Mouse (Mus musculus) ovary, postnatal 14 days (tissue): ENCODE results near the gene D930020B18Rik.

Experiments used
- DNase-seq: peaks from one replicate; pipeline ENCODE4 v3.0.0; 2022; ENCODE audit warnings: low spot score

The D930020B18Rik gene

GRCm38 (mm10) chr10:121704871-121705270 lies 63.5 kb downstream of the D930020B18Rik start:
- DNase-seq = no peak

GRCm38 (mm10) chr10:121705399-121706163 lies 64.2 kb downstream of the D930020B18Rik start:
- no peak for DNase-seq

GRCm38 (mm10) chr10:121716862-121717261 lies 75.5 kb downstream of the D930020B18Rik start:
- DNase-seq = no peak

- no peak for DNase-seq
Measured at GRCm38 (mm10) chr10:121718896-121719585, 77.7 kb downstream of the D930020B18Rik start.

GRCm38 (mm10) chr10:121720701-121721100 lies 79.3 kb downstream of the D930020B18Rik start:
- no peak for DNase-seq

- DNase-seq = no peak
Measured at GRCm38 (mm10) chr10:121726505-121726904, 85.1 kb downstream of the D930020B18Rik start.

- DNase-seq = no peak
Measured at GRCm38 (mm10) chr10:121727151-121727550, 85.8 kb downstream of the D930020B18Rik start.

GRCm38 (mm10) chr10:121728226-121728625 lies 86.8 kb downstream of the D930020B18Rik start:
- no peak for DNase-seq

GRCm38 (mm10) chr10:121731048-121731725 lies 89.8 kb downstream of the D930020B18Rik start:
- no peak for DNase-seq

- DNase-seq = no peak
Measured at GRCm38 (mm10) chr10:121732542-121732941, 91.2 kb downstream of the D930020B18Rik start.

GRCm38 (mm10) chr10:121737256-121737655 lies 95.9 kb downstream of the D930020B18Rik start:
- DNase-seq = no peak

GRCm38 (mm10) chr10:121739548-121740505 lies 98.4 kb downstream of the D930020B18Rik start, which contains the start of gene BC048403:
Gene BC048403 (plus strand): TSS chr10:121739937.
- peak; percentile 83 for DNase-seq

GRCm38 (mm10) chr10:121742336-121742735 lies 100.9 kb downstream of the D930020B18Rik start:
- no peak for DNase-seq
